Mouse (Mus musculus) liver, embryonic 12.5 days (tissue): ENCODE results near the gene Odf3l1. TPM values are rescaled to one million over a fixed set of nuclear protein-coding genes. Genes with fewer than 3 reads are reported as not detected.

ENCODE experiments used
- ATAC-seq: fragments of 200-750 bp; cut with Nextera tagmentation; 2 replicates; pipeline ENCODE4 v1.8.0; 2017; ENCODE audit warnings: moderate number of reproducible peaks, mild to moderate bottlenecking, moderate library complexity
- H3K27ac ChIP-seq: fragments of 300-500 bp; sonication (generic); 2 replicates; pipeline ENCODE4 v1.5.1; 2016; ENCODE audit warnings: mild to moderate bottlenecking
- H3K27me3 ChIP-seq: fragments of 300-500 bp; sonication (generic); replicated peaks from 2 replicates; pipeline ENCODE4 v1.6.1; 2016; ENCODE audit warnings: mild to moderate bottlenecking, moderate library complexity
- H3K36me3 ChIP-seq: fragments of 300-500 bp; sonication (generic); 2 replicates; pipeline ENCODE4 v1.6.1; 2016; ENCODE audit warnings: mild to moderate bottlenecking, moderate library complexity
- H3K4me1 ChIP-seq: fragments of 300-500 bp; sonication (generic); 2 replicates; pipeline ENCODE4 v1.6.1; 2016
- H3K4me2 ChIP-seq: fragments of 300-500 bp; sonication (generic); 2 replicates; pipeline ENCODE4 v1.6.1; 2016; ENCODE audit warnings: mild to moderate bottlenecking, moderate library complexity
- H3K4me3 ChIP-seq: fragments of 300-500 bp; sonication (generic); 2 replicates; pipeline ENCODE4 v1.5.1; 2016; ENCODE audit warnings: mild to moderate bottlenecking, moderate library complexity
- H3K9ac ChIP-seq: fragments of 300-500 bp; sonication (generic); 2 replicates; pipeline ENCODE4 v1.6.1; 2016; ENCODE audit warnings: mild to moderate bottlenecking, moderate library complexity
- H3K9me3 ChIP-seq: fragments of 300-500 bp; sonication (generic); replicated peaks from 2 replicates; pipeline ENCODE4 v1.6.1; 2016; ENCODE audit warnings: mild to moderate bottlenecking, moderate library complexity
- WGBS: fragments of 180-500 bp; shearing (Covaris S2); methylation state at CpG from one replicate; pipeline ENCODE4 v1.1.7; 2016; ENCODE audit not compliant: insufficient replicate concordance; 5-methylcytosine and 5-hydroxymethylcytosine counted together
- polyA plus RNA-seq: library from polyadenylated mRNA; unstranded; fragments of >200 nt; fragmentation: Nextera tagmentation; extraction: Ambion mirVana; gene quantifications from 2 replicates; pipeline ENCODE4 v1.2.1, GENCODE M21; 2016

The Odf3l1 gene
- polyA plus RNA-seq, 1 experiment from 2014 or later, result not detected

GRCm38 (mm10) chr9:56841864-56842263 lies 22.6 kb downstream of the Odf3l1 start:
- no peaks in the 10 kb centered on the region for H3K4me1 ChIP-seq
- no peak overlapping the region for H3K27ac ChIP-seq
- H3K4me3 ChIP-seq, result no peak overlapping the region
- H3K9ac ChIP-seq, result no peak overlapping the region
- peaks cover 58% of the 10 kb centered on the region for H3K27me3 ChIP-seq
- H3K9me3 ChIP-seq, result no peaks in the 10 kb centered on the region
- no peak overlapping the region for H3K4me2 ChIP-seq
- no peak for ATAC-seq
- H3K36me3 ChIP-seq, result no peaks in the 10 kb centered on the region

GRCm38 (mm10) chr9:56840721-56841120 lies 23.8 kb downstream of the Odf3l1 start:
- no peak overlapping the region for H3K27ac ChIP-seq
- no peak for ATAC-seq
- 62% methylated on average over 5 of the region's 5 CpGs for WGBS

GRCm38 (mm10) chr9:56835152-56835551 lies 29.3 kb downstream of the Odf3l1 start:
- H3K27me3 ChIP-seq, result peaks cover 36% of the 10 kb centered on the region
- no peak overlapping the region for H3K27ac ChIP-seq
- H3K4me2 ChIP-seq, result no peak overlapping the region
- H3K36me3 ChIP-seq, result no peaks in the 10 kb centered on the region
- no peak overlapping the region for H3K9ac ChIP-seq
- no peak for ATAC-seq
- H3K9me3 ChIP-seq, result no peaks in the 10 kb centered on the region
- no peak overlapping the region for H3K4me3 ChIP-seq
- WGBS, result 50% methylated on average over 5 of the region's 5 CpGs
- H3K4me1 ChIP-seq, result no peaks in the 10 kb centered on the region

More at GRCm38 (mm10) chr9:56840721-56841120, 23.8 kb downstream of the Odf3l1 start:
- no peaks in the 10 kb centered on the region for H3K36me3 ChIP-seq
- H3K9me3 ChIP-seq, result no peaks in the 10 kb centered on the region
- no peak overlapping the region for H3K4me2 ChIP-seq
- peaks cover 49% of the 10 kb centered on the region for H3K27me3 ChIP-seq
- no peak overlapping the region for H3K4me3 ChIP-seq
- H3K4me1 ChIP-seq, result no peaks in the 10 kb centered on the region
- no peak overlapping the region for H3K9ac ChIP-seq

GRCm38 (mm10) chr9:56832900-56833299 lies 31.6 kb downstream of the Odf3l1 start:
- WGBS, result 19% methylated on average over 6 of the region's 6 CpGs
- no peak overlapping the region for H3K4me3 ChIP-seq
- no peaks in the 10 kb centered on the region for H3K36me3 ChIP-seq
- peaks cover 28% of the 10 kb centered on the region for H3K27me3 ChIP-seq
- H3K27ac ChIP-seq, result no peak overlapping the region
- no peak for ATAC-seq
- no peak overlapping the region for H3K9ac ChIP-seq
- H3K4me1 ChIP-seq, result no peaks in the 10 kb centered on the region
- no peak overlapping the region for H3K4me2 ChIP-seq
- H3K9me3 ChIP-seq, result no peaks in the 10 kb centered on the region

GRCm38 (mm10) chr9:56831904-56832303 lies 32.6 kb downstream of the Odf3l1 start:
- H3K27me3 ChIP-seq, result peaks cover 33% of the 10 kb centered on the region
- no peaks in the 10 kb centered on the region for H3K9me3 ChIP-seq
- ATAC-seq, result no peak
- no peak overlapping the region for H3K4me2 ChIP-seq
- H3K9ac ChIP-seq, result no peak overlapping the region
- H3K36me3 ChIP-seq, result no peaks in the 10 kb centered on the region
- H3K27ac ChIP-seq, result no peak overlapping the region
- H3K4me3 ChIP-seq, result no peak overlapping the region
- no peaks in the 10 kb centered on the region for H3K4me1 ChIP-seq
- WGBS, result 59% methylated on average over 3 of the region's 3 CpGs

- Histone ChIP-seq H3K4me2 (no peak overlapping the region), H3K4me3 (no peak overlapping the region), H3K27me3 (peaks cover 51% of the 10 kb centered on the region), H3K27ac (no peak overlapping the region), H3K36me3 (no peaks in the 10 kb centered on the region), H3K9me3 (no peaks in the 10 kb centered on the region), H3K9ac (no peak overlapping the region), H3K4me1 (no peaks in the 10 kb centered on the region)
- ATAC-seq, result no peak
- WGBS, result 37% methylated on average over 4 of the region's 4 CpGs
These were observed 34.3 kb downstream of the Odf3l1 start for GRCm38 (mm10) chr9:56830162-56830561.

- H3K9me3 ChIP-seq, result no peaks in the 10 kb centered on the region
- peaks cover 57% of the 10 kb centered on the region for H3K27me3 ChIP-seq
- WGBS, result 61% methylated on average over 6 of the region's 6 CpGs
- H3K9ac ChIP-seq, result no peak overlapping the region
- H3K4me2 ChIP-seq, result no peak overlapping the region
- no peak overlapping the region for H3K27ac ChIP-seq
- no peaks in the 10 kb centered on the region for H3K4me1 ChIP-seq
- no peak for ATAC-seq
- no peaks in the 10 kb centered on the region for H3K36me3 ChIP-seq
- H3K4me3 ChIP-seq, result no peak overlapping the region
These were observed 35.6 kb downstream of the Odf3l1 start for GRCm38 (mm10) chr9:56828841-56829240.

- H3K9ac ChIP-seq, result no peak overlapping the region
- H3K4me3 ChIP-seq, result no peak overlapping the region
- H3K4me1 ChIP-seq, result no peaks in the 10 kb centered on the region
- H3K36me3 ChIP-seq, result no peaks in the 10 kb centered on the region
- H3K9me3 ChIP-seq, result no peaks in the 10 kb centered on the region
- H3K27ac ChIP-seq, result no peak overlapping the region
- H3K4me2 ChIP-seq, result no peak overlapping the region
- H3K27me3 ChIP-seq, result peaks cover 51% of the 10 kb centered on the region
- WGBS, result 40% methylated on average over 9 of the region's 9 CpGs
- no peak for ATAC-seq
These were observed 36.3 kb downstream of the Odf3l1 start for GRCm38 (mm10) chr9:56828146-56828545.

- H3K4me2 ChIP-seq, result no peak overlapping the region; the same call in 1 of the 2 replicates
- no peak overlapping the region for H3K9ac ChIP-seq
- peaks cover 45% of the 10 kb centered on the region for H3K27me3 ChIP-seq
- no peaks in the 10 kb centered on the region for H3K4me1 ChIP-seq
- H3K4me3 ChIP-seq, result no peak overlapping the region
- H3K36me3 ChIP-seq, result no peaks in the 10 kb centered on the region
- no peak overlapping the region for H3K27ac ChIP-seq
- H3K9me3 ChIP-seq, result no peaks in the 10 kb centered on the region
- 15% methylated on average over 21 of the region's 21 CpGs for WGBS
- ATAC-seq, result no peak
These were observed 38.8 kb downstream of the Odf3l1 start for GRCm38 (mm10) chr9:56825476-56826213.

GRCm38 (mm10) chr9:56824900-56825299 lies 39.6 kb downstream of the Odf3l1 start:
- no peak overlapping the region for H3K4me3 ChIP-seq
- H3K9me3 ChIP-seq, result no peaks in the 10 kb centered on the region
- H3K4me2 ChIP-seq, result no peak overlapping the region
- ATAC-seq, result no peak
- H3K9ac ChIP-seq, result no peak overlapping the region
- no peaks in the 10 kb centered on the region for H3K4me1 ChIP-seq
- H3K27me3 ChIP-seq, result peaks cover 44% of the 10 kb centered on the region
- no peaks in the 10 kb centered on the region for H3K36me3 ChIP-seq
- WGBS, result 18% methylated on average over 3 of the region's 3 CpGs
- H3K27ac ChIP-seq, result no peak overlapping the region

- Histone ChIP-seq H3K4me3 (no peak overlapping the region), H3K27ac (no peak overlapping the region), H3K9ac (no peak overlapping the region), H3K27me3 (peaks cover 6% of the 10 kb centered on the region; the same call in 1 of the 2 replicates), H3K4me1 (no peaks in the 10 kb centered on the region), H3K4me2 (no peak overlapping the region), H3K9me3 (no peaks in the 10 kb centered on the region), H3K36me3 (no peaks in the 10 kb centered on the region)
- no peak for ATAC-seq
- 74% methylated on average over 1 of the region's 1 CpGs for WGBS
These were observed 53.6 kb downstream of the Odf3l1 start for GRCm38 (mm10) chr9:56810916-56811315.

- Histone ChIP-seq H3K36me3 (no peaks in the 10 kb centered on the region), H3K27ac (no peak overlapping the region), H3K4me1 (no peaks in the 10 kb centered on the region), H3K4me3 (no peak overlapping the region), H3K9ac (no peak overlapping the region), H3K27me3 (0 out of 2 replicates have a peak, but pooled peaks cover 8% of the 10 kb centered on the region), H3K9me3 (no peaks in the 10 kb centered on the region), H3K4me2 (no peak overlapping the region)
- no peak for ATAC-seq
- WGBS, result 63% methylated on average over 6 of the region's 6 CpGs
These were observed 56.5 kb downstream of the Odf3l1 start for GRCm38 (mm10) chr9:56807990-56808389.

- Histone ChIP-seq H3K9ac (no peak overlapping the region), H3K9me3 (no peaks in the 10 kb centered on the region), H3K4me2 (no peak overlapping the region), H3K27ac (no peak overlapping the region), H3K4me1 (no peaks in the 10 kb centered on the region), H3K4me3 (no peak overlapping the region), H3K27me3 (peaks cover 33% of the 10 kb centered on the region), H3K36me3 (no peaks in the 10 kb centered on the region)
- 79% methylated on average over 7 of the region's 7 CpGs for WGBS
- no peak for ATAC-seq
These were observed 61.3 kb downstream of the Odf3l1 start for GRCm38 (mm10) chr9:56803146-56803545.
